Mouse (Mus musculus) embryonic fibroblast, embryonic 13.5 days (primary cell): Measurements from ENCODE around the gene Ebf1.

ENCODE experiments used
- CTCF ChIP-seq: IDR thresholded peaks from 2 replicates; pipeline ENCODE4 v1.5.1; 2011; ENCODE audit warnings: mild to moderate bottlenecking, control low read depth, low read length, moderate library complexity, borderline replicate concordance; ENCODE audit not compliant: insufficient read depth
- POLR2A ChIP-seq: IDR thresholded peaks from 2 replicates; pipeline ENCODE4 v1.6.1; 2011; ENCODE audit warnings: low read depth, mild to moderate bottlenecking, control low read depth, low read length, moderate library complexity

- no peak for TF ChIP-seq CTCF
- TF ChIP-seq POLR2A, result no peak
These were observed 296.7 kb downstream of the Ebf1 start for GRCm38 (mm10) chr11:44913806-44914205.
